Mouse (Mus musculus) neural tube, embryonic 15.5 days (tissue): ENCODE measurements around the gene Galnt15. TPM values are rescaled to one million over a fixed set of nuclear protein-coding genes. Genes with fewer than 3 reads are reported as not detected.

Experiments used
- ATAC-seq: fragments of 200-750 bp; cut with Nextera tagmentation; 2 replicates; pipeline ENCODE4 v1.8.0; 2017; ENCODE audit warnings: mild to moderate bottlenecking, moderate TSS enrichment, moderate library complexity; ENCODE audit not compliant: low FRiP score
- H3K27ac ChIP-seq: fragments of 300-500 bp; sonication (generic); replicated peaks from 2 replicates; pipeline ENCODE4 v1.5.1; 2015; ENCODE audit warnings: mild to moderate bottlenecking, inconsistent platforms
- H3K27me3 ChIP-seq: fragments of 300-500 bp; sonication (generic); replicated peaks from 2 replicates; pipeline ENCODE4 v1.6.1; 2015; ENCODE audit warnings: inconsistent platforms
- H3K36me3 ChIP-seq: fragments of 300-500 bp; sonication (generic); 2 replicates; pipeline ENCODE4 v1.6.1; 2015; ENCODE audit warnings: inconsistent platforms
- H3K4me1 ChIP-seq: fragments of 300-500 bp; sonication (generic); 2 replicates; pipeline ENCODE4 v1.6.1; 2015; ENCODE audit warnings: inconsistent platforms
- H3K4me2 ChIP-seq: fragments of 300-500 bp; sonication (generic); 2 replicates; pipeline ENCODE4 v1.6.1; 2015; ENCODE audit warnings: inconsistent platforms, mild to moderate bottlenecking, moderate library complexity
- H3K4me3 ChIP-seq: fragments of 300-500 bp; sonication (generic); replicated peaks from 2 replicates; pipeline ENCODE4 v1.5.1; 2015; ENCODE audit warnings: mild to moderate bottlenecking, inconsistent platforms
- H3K9ac ChIP-seq: fragments of 300-500 bp; sonication (generic); replicated peaks from 2 replicates; pipeline ENCODE4 v1.6.1; 2015; ENCODE audit warnings: mild to moderate bottlenecking, inconsistent platforms
- H3K9me3 ChIP-seq: fragments of 300-500 bp; sonication (generic); replicated peaks from 2 replicates; pipeline ENCODE4 v1.6.1; 2016; ENCODE audit warnings: inconsistent platforms
- WGBS: fragments of 180-500 bp; shearing (Covaris S2); methylation state at CpG from one replicate; pipeline ENCODE4 v1.1.7; 2015; ENCODE audit warnings: mixed read lengths; 5-methylcytosine and 5-hydroxymethylcytosine counted together
- polyA plus RNA-seq: library from polyadenylated mRNA; unstranded; fragments of >200 nt; fragmentation: Nextera tagmentation; extraction: Ambion mirVana; gene quantifications from 2 replicates; pipeline ENCODE4 v1.2.1, GENCODE M21; 2015

The Galnt15 gene
- 0.38 and 0.52 TPM in 2 replicates for polyA plus RNA-seq

DNA sequence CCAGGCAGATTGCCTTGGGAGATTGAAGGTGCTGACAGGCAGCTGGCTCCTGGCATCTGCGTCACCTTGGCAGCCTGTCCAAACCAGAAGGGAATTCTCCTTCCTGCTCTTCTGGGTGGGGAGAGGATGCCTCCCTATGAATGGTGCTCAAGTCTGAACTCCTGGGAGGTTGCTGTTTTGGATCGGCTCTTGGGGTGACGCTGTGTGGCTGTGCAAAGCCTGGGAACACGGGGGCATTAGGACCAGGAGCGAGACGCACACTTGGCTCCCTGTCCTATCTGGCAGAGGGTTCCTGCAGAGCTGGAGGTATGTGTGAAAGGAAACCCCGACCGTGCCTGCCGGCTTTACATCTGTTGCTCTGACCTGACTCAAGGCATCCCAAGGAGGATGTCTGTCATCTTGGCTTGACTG lies at the start of gene Galnt15:
Gene Galnt15, plus strand, starts transcription at position 309 of the 411 bp plus-strand sequence.
- Histone ChIP-seq H3K4me2 (peak within 1 kb of the TSS; percentile 37), H3K4me1 (peaks cover 22% of the 10 kb centered on the region), H3K4me3 (no peak within 1 kb of the TSS), H3K9me3 (no peaks in the 10 kb centered on the region), H3K9ac (no peak within 1 kb of the TSS), H3K27me3 (no peaks in the 10 kb centered on the region), H3K36me3 (no peaks in the 10 kb centered on the region), H3K27ac (no peak within 1 kb of the TSS)
- ATAC-seq = no peak
- WGBS = 19% methylated on average over 9 of the region's 9 CpGs

DNA sequence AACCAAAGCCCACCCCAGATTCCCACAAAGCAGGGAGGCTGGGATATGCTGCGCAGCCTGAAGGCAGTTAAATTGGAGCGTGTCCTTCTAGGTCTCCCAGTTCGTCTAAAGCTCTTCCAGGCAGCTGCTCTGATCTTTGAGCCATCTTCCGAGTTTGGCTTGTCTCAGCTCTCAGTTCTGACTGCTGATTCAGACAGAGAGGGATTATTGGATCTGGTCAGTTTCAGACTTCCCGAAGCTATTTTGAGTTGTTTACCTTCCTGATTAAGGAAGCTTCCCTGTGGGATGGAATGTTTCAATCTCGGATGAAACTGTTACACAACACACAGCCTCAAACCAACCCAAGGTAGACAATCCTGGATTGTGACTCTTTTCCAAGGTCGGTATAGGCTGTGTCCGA lies 34.8 kb upstream of the Galnt15 start:
- H3K9ac ChIP-seq = no peak overlapping the region
- no peaks in the 10 kb centered on the region for H3K9me3 ChIP-seq
- 68% methylated on average over 8 of the region's 8 CpGs for WGBS
- no peak overlapping the region for H3K27ac ChIP-seq
- no peaks in the 10 kb centered on the region for H3K27me3 ChIP-seq
- ATAC-seq = no peak
- no peak overlapping the region for H3K4me2 ChIP-seq
- H3K4me1 ChIP-seq = no peaks in the 10 kb centered on the region
- H3K36me3 ChIP-seq = no peaks in the 10 kb centered on the region
- H3K4me3 ChIP-seq = no peak overlapping the region

DNA sequence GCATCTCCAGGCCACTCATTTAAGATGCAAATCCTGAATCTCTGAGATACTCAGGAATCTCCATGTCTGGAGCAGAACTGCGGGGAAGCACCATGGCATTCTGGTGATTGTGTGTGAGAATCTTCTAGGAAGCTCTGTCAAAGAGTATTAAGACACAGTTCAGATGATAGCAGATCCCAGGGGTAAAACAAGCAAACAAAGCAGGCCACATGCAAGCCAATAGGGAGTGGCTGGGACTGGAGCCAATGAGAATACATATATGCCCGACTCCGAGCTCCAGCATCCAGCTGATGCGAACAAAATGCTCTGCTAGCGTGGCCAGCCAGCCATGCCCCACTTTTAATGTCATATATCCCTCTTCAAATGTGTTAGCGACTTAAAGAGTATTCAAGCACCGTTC lies 27.8 kb upstream of the Galnt15 start:
- H3K27ac ChIP-seq = no peak overlapping the region
- WGBS = 70% methylated on average over 7 of the region's 7 CpGs
- ATAC-seq = no peak
- H3K9me3 ChIP-seq = no peaks in the 10 kb centered on the region
- no peaks in the 10 kb centered on the region for H3K36me3 ChIP-seq
- H3K4me1 ChIP-seq = no peaks in the 10 kb centered on the region
- H3K27me3 ChIP-seq = no peaks in the 10 kb centered on the region
- H3K9ac ChIP-seq = no peak overlapping the region
- no peak overlapping the region for H3K4me2 ChIP-seq
- H3K4me3 ChIP-seq = no peak overlapping the region

DNA sequence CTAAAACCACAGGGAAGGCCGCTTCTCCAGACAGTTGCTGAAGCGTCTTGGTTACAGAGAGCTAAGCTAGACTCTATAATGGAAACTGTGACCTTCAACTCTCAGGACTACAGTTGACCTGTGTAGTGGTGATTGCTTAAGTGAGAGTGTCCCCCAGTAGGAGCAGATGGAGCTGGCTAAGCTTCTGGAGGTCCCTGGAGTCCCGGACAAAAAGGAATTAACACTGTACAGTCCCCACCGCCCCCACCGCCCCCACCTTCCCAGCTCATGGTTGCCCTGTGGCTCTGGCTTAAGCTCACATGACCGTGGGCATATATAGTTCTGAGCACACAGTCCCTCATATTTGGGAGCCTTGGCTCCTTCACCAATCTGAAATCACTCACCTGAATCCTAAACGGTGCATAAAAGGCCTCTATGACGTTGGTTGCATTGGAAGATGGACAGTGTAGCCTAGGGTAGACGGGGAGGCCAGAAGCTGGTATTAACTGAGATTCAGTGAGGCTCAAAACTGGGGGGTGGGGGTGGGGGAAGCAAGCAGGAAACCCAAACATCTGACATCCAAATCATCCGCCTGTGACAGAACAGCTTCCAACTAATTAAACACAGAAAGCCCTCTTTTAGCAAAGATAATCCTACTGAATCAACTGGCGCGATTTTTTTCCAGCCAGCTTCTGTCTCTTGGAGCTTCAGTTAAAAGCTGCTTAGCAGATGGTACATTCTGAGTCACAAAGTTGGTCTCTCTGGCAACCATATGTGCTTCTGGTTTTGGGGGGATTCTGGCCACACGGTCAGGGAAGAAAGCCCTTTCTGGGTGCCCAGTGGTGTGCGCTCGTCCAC lies 26.1 kb upstream of the Galnt15 start:
- H3K27ac ChIP-seq = no peak overlapping the region
- H3K9me3 ChIP-seq = no peaks in the 10 kb centered on the region
- 83% methylated on average over 15 of the region's 15 CpGs for WGBS
- H3K36me3 ChIP-seq = no peaks in the 10 kb centered on the region
- no peaks in the 10 kb centered on the region for H3K27me3 ChIP-seq
- no peak overlapping the region for H3K4me2 ChIP-seq
- no peak overlapping the region for H3K4me3 ChIP-seq
- no peaks in the 10 kb centered on the region for H3K4me1 ChIP-seq
- H3K9ac ChIP-seq = no peak overlapping the region
- ATAC-seq = no peak

DNA sequence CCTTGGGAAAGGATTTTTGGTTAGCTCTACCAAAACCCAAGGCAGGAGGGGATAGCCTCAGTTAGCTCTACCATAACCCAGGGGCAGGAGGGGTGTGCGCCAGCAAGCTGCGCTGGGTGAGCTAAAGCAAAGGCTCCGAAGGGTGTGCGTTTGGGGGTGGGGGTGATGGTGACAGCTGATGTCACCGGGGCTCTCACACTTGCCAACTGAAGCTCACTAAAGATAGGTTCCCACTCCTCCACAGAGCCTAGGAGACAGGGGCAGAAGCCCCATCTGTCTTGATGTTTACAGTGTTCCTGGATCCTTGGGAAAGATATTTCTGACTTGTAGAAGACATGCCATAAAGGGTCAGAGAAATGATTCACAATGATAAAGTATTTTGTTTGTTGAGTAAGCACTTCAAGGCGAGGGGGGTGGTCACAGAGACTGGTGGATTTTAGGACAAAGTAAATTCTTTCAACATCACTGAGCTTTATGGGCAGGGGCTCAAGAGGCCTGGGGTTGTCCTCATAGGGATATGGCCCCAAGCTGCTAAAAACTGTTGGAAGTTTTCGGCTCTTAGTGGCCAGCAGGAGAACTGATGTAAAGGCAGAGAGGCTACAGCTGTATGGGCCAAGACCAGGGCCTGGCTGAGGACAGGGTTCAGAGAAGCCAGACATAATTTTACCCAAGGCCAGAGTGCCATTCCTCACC lies 24.7 kb upstream of the Galnt15 start:
- 78% methylated on average over 7 of the region's 7 CpGs for WGBS
- Histone ChIP-seq H3K4me1 (no peaks in the 10 kb centered on the region), H3K4me3 (no peak overlapping the region), H3K36me3 (no peaks in the 10 kb centered on the region), H3K27ac (no peak overlapping the region), H3K9me3 (no peaks in the 10 kb centered on the region), H3K9ac (no peak overlapping the region), H3K4me2 (no peak overlapping the region), H3K27me3 (no peaks in the 10 kb centered on the region)
- no peak for ATAC-seq

DNA sequence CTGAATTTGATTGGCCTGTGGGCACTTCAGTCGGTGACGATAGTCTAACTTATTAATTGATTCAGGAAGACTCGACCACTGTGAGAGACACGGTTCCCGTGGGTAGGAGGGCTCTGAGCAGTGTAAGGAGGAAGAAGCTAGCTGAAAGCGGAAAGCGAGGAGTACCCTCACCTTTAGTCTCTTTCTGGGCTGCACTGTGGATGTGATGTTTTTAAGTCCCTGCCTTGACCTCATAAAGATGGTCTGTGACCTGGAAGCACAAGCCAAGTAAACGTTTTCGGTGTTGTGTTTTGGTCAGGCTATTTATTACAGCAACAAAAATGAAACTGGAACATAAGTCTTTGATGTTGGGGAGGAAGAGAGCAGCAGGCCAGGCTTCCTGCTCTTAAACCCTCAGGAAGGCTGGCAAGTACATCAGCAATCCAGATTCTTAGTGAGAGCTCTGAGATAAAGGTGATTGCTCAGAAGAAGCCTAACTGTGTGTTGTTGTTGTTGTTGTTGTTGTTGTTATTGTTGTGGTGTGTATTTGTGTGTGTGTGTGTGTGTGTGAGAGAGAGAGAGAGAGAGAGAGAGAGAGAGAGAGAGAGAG lies 23.0 kb upstream of the Galnt15 start:
- WGBS = 81% methylated on average over 9 of the region's 9 CpGs
- H3K4me1 ChIP-seq = no peaks in the 10 kb centered on the region

DNA sequence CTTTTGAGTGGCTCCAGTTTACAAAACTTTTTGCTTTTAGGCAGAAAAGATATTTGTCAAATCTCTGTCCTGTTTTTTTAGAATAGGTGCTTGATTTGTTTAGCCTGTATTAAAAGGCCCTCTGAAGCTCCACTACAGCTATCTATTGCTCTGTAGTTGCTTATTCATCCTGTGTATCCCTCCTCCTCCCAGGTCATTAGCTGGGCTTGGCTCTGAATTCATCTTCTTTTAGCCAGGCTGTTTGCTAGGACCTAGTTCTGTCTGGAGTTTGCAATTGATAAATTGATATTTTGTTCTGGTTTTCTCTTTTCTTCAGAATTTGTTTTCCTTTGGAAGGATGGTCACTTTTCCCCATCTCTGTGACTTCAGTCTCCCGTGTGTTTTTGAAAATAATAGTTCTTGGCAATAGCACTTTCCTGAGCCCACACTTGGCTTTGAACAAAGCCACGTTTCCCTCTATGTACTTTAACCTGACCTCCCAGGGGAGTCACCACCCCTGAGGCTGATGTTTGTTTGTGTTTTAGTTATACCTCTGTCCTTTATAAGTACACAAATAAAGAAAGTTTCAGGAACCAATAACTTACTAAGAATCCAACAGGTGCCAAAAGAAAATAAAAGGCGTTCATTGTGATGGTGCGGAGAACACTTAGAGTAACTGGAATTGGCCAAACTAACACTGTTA lies 21.0 kb upstream of the Galnt15 start:
- Histone ChIP-seq H3K27me3 (no peaks in the 10 kb centered on the region), H3K36me3 (no peaks in the 10 kb centered on the region), H3K4me2 (no peak overlapping the region), H3K27ac (no peak overlapping the region), H3K4me1 (no peaks in the 10 kb centered on the region), H3K9ac (no peak overlapping the region), H3K4me3 (no peak overlapping the region), H3K9me3 (no peaks in the 10 kb centered on the region)
- ATAC-seq = no peak
- WGBS = 93% methylated on average over 4 of the region's 4 CpGs

More for the DNA sequence above, 23.0 kb upstream of the Galnt15 start:
- Histone ChIP-seq H3K36me3 (no peaks in the 10 kb centered on the region), H3K4me2 (no peak overlapping the region), H3K27me3 (no peaks in the 10 kb centered on the region), H3K9ac (no peak overlapping the region), H3K27ac (no peak overlapping the region), H3K4me3 (no peak overlapping the region), H3K9me3 (no peaks in the 10 kb centered on the region)
- ATAC-seq = no peak

DNA sequence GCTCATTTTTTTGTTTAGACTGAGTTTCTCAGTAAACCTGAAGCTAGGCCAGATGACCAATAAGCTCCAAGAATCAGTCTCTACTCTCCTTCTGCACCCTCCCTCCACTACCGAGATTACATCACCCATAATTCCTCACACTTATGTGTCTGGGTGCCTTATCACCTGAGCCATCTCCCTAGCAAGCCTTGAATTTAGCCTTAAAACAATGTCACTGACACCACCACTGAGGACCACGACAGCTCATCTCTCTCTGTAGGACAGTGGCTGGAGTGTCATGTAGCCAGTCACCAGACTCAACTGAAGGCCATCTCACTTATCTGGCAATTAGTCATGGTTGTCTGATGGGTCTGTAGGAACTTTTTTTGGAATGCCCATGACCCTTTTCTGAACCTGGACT lies 19.1 kb upstream of the Galnt15 start:
- 91% methylated on average over 2 of the region's 2 CpGs for WGBS
- Histone ChIP-seq H3K27me3 (no peaks in the 10 kb centered on the region), H3K9ac (no peak overlapping the region), H3K4me2 (no peak overlapping the region), H3K4me1 (no peaks in the 10 kb centered on the region), H3K27ac (no peak overlapping the region), H3K9me3 (no peaks in the 10 kb centered on the region), H3K4me3 (no peak overlapping the region), H3K36me3 (no peaks in the 10 kb centered on the region)
- ATAC-seq = no peak

DNA sequence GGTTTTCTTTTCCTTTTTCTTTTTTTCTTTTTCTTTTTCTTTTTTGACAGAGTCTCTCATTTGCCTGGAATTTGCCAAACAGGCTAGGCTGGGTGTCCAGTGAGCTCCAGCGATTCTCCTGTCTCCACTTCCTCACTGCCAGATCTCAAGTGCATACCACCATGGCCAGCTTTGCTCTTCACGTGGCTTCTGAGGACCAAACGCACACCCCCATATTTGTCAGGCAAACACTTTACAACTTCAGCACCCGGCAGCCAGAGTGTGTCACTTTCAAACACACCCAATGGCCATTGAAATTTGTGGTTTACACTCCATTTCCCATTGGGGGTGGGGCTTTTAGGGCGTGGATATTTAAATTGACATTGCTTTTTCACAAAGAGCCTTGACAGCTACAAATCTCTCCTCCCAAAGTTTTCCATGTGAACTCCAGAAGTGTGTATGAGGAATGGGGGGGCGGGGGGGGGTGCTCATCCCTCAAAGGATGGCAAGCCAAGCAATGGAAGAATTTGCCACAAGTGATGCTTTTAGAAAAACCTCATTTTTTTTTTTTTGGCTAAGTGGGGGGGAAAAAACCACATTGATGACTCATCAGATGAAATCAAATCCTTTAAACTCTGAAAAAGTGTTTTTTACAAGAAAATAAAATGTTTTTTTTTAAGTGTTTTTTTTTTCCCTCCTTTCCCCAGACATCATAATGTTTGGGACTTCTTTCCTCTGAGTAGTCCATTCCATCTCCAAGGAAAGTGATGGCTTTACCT lies 17.1 kb upstream of the Galnt15 start:
- H3K4me3 ChIP-seq = no peak overlapping the region
- H3K27me3 ChIP-seq = no peaks in the 10 kb centered on the region
- H3K4me2 ChIP-seq = no peak overlapping the region
- no peak for ATAC-seq
- H3K9me3 ChIP-seq = no peaks in the 10 kb centered on the region
- no peak overlapping the region for H3K27ac ChIP-seq
- no peak overlapping the region for H3K9ac ChIP-seq
- H3K4me1 ChIP-seq = peaks cover 4% of the 10 kb centered on the region
- no peaks in the 10 kb centered on the region for H3K36me3 ChIP-seq
- WGBS = 40% methylated on average over 6 of the region's 6 CpGs

DNA sequence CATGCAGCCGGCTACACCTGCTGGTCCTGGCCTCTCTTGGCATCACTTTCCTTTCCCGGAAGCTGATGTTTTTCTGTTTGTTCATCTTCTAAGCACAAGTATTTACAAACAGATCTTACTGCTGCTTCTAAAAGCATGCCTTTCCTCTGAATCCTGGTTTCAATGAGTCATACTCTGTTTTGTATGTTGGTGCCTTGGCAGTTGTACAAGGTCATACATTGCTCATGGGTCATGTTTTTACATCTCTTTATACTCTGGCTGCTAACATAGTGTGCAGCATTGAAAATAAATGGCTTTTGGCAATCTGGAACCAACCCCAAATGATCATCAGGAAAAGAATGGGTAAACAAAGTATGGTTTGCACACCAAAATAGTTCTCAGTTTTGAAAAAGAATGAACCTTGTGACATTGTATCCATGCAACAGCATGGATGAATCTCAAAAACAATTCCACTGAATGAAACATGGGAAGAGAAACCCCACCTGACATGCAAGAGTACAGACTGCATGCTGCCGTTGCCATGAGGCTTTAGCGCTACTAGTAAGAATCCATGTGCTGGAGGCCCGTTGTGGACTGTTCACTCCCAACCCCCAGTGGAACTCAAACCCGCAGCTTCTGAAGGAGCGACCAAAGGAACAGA lies 13.5 kb upstream of the Galnt15 start:
- Histone ChIP-seq H3K27me3 (no peaks in the 10 kb centered on the region), H3K4me3 (no peak overlapping the region), H3K27ac (no peak overlapping the region), H3K4me2 (no peak overlapping the region), H3K9ac (no peak overlapping the region), H3K36me3 (no peaks in the 10 kb centered on the region), H3K4me1 (peaks cover 13% of the 10 kb centered on the region), H3K9me3 (no peaks in the 10 kb centered on the region)
- ATAC-seq = no peak
- WGBS = 80% methylated on average over 7 of the region's 7 CpGs
